Mouse (Mus musculus) forebrain, postnatal 0 days (tissue): ENCODE results near the gene Pla2r1. TPM values are rescaled to one million over a fixed set of nuclear protein-coding genes. Genes with fewer than 3 reads are reported as not detected.
A peak's percentile ranks its signal among the peaks of the same experiment; 100 is the strongest.

Experiments used
- ATAC-seq: fragments of 200-750 bp; cut with Nextera tagmentation; 2 replicates; pipeline ENCODE4 v1.8.0; 2017; ENCODE audit warnings: mild to moderate bottlenecking, moderate library complexity
- DNase-seq: peaks from one replicate; pipeline ENCODE4 v3.0.0-alpha.2; 2015
- H3K27ac ChIP-seq: fragments of 300-500 bp; sonication (generic); 2 replicates; pipeline ENCODE4 v1.5.1; 2014; ENCODE audit warnings: low read depth, mild to moderate bottlenecking, antibody characterized with exemption, low read length, moderate library complexity, mixed read lengths
- H3K27me3 ChIP-seq: fragments of 300-500 bp; sonication (generic); 2 replicates; pipeline ENCODE4 v1.6.1; 2014; ENCODE audit warnings: mild to moderate bottlenecking, low read length, mixed read lengths; ENCODE audit not compliant: insufficient read depth
- H3K36me3 ChIP-seq: fragments of 300-500 bp; sonication (generic); 2 replicates; pipeline ENCODE4 v1.6.1; 2014; ENCODE audit warnings: mild to moderate bottlenecking, moderate library complexity; ENCODE audit not compliant: insufficient read depth
- H3K4me1 ChIP-seq: fragments of 300-500 bp; sonication (generic); 2 replicates; pipeline ENCODE4 v1.6.1; 2014; ENCODE audit warnings: antibody characterized with exemption; ENCODE audit not compliant: insufficient read depth
- H3K4me2 ChIP-seq: fragments of 300-500 bp; sonication (generic); 2 replicates; pipeline ENCODE4 v1.6.1; 2014; ENCODE audit warnings: low read depth, mild to moderate bottlenecking, moderate library complexity
- H3K4me3 ChIP-seq: fragments of 300-500 bp; sonication (generic); 2 replicates; pipeline ENCODE4 v1.5.1; 2014; ENCODE audit warnings: low read depth, low read length, mixed read lengths
- H3K9ac ChIP-seq: fragments of 300-500 bp; sonication (generic); 2 replicates; pipeline ENCODE4 v1.6.1; 2014; ENCODE audit warnings: mild to moderate bottlenecking
- H3K9me3 ChIP-seq: fragments of 300-500 bp; sonication (generic); 2 replicates; pipeline ENCODE4 v1.6.1; 2016; ENCODE audit warnings: low read length
- CTCF ChIP-seq: sonication (generic); IDR thresholded peaks from 2 replicates; pipeline ENCODE4 v1.5.1; 2016; ENCODE audit warnings: antibody characterized with exemption, control low read depth, low read depth
- WGBS: fragments of 180-500 bp; shearing (Covaris S2); extraction: QIAGEN DNeasy Blood & Tissue Kit; methylation state at CpG from one replicate; pipeline ENCODE4 v1.1.7; 2014; 5-methylcytosine and 5-hydroxymethylcytosine counted together
- polyA plus RNA-seq: library from polyadenylated mRNA; unstranded; fragments of >200 nt; fragmentation: Nextera tagmentation; extraction: Ambion mirVana; gene quantifications from 2 replicates; pipeline ENCODE4 v1.2.1, GENCODE M21; 2015
- total RNA-seq: library from RNA; depleted of rRNA; stranded (reverse); fragments of >200 nt; gene quantifications from 2 replicates; pipeline ENCODE4 v1.2.3, GENCODE M21; 2014

Gene Pla2r1
- total and polyA plus RNA-seq, 2 experiments from 2014 or later: 0.21 to 0.81 TPM

DNA sequence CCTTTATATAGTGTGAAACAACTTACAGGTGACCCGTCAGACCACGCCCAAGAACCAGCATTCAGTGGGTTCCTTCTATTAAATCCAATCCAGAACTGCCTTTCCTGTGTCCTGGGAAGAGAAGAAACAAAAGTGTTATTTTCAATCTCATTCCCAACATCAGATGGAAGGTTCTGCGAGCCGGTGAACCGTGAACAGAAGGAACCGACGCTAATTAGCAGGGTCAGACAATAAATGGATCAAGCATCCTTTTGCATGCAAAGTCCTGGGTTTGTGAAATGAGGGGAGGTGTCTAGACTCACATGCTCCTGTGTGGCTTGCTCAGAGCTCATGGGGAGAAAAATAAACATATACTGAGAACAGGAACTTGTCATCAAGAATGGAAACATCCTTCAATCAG, 100.7 kb downstream of the Pla2r1 start:
- H3K27ac ChIP-seq: no peak overlapping the region
- no peak for TF ChIP-seq CTCF
- no peak overlapping the region for H3K4me2 ChIP-seq
- no peaks in the 10 kb centered on the region for H3K4me1 ChIP-seq
- ATAC-seq (no peak), DNase-seq (no peak)
- H3K9ac ChIP-seq: no peak overlapping the region
- H3K36me3 ChIP-seq: no peaks in the 10 kb centered on the region
- 46% methylated on average over 7 of the region's 7 CpGs for WGBS
- no peaks in the 10 kb centered on the region; the same call in 1 of the 2 replicates for H3K27me3 ChIP-seq
- no peaks in the 10 kb centered on the region for H3K9me3 ChIP-seq
- H3K4me3 ChIP-seq: no peak overlapping the region

DNA sequence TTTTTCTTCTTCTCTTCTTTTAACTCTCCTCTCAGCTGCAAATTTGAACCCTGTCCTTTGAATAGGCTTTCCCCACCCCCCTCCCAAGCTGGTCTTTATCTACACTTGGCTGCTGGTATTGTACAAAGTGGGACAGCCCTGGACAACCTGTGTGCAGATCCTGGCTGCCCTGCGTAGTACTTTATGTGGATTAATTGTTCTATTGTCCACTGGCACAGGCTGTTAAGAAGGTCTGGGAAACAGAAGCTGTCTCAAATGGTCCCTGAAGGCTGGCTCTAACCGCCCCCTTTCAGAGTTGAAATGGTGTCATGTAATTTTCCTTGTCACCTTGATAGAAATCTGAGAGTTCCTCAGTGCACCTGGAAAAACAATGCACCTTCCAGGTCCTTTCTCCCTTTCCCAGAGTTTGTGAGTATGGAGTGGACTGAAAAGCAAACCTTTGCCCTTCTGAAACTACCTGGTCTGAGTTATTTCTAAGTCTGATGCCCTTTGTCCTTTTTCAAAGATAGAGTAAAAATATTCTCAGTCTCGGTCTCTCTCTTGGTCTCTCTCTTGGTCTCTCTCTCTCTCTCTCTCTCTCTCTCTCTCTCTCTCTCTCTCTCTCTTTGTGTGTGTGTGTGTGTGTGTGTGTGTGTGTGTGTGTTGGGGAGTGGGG, 101.9 kb downstream of the Pla2r1 start:
- 37% methylated on average over 3 of the region's 3 CpGs for WGBS
- H3K27me3 ChIP-seq: no peaks in the 10 kb centered on the region; the same call in 1 of the 2 replicates
- DNase-seq (no peak), ATAC-seq (no peak)
- no peak overlapping the region for H3K4me3 ChIP-seq
- no peak overlapping the region for H3K27ac ChIP-seq
- H3K36me3 ChIP-seq: no peaks in the 10 kb centered on the region
- no peak for TF ChIP-seq CTCF
- H3K4me1 ChIP-seq: no peaks in the 10 kb centered on the region
- no peak overlapping the region for H3K9ac ChIP-seq
- H3K9me3 ChIP-seq: no peaks in the 10 kb centered on the region
- H3K4me2 ChIP-seq: no peak overlapping the region

- no peaks in the 10 kb centered on the region; the same call in 1 of the 2 replicates for H3K27me3 ChIP-seq
- ATAC-seq (peak; percentile 38; the same call in 1 of the 2 replicates), DNase-seq (peak; percentile 57)
- H3K9ac ChIP-seq: no peak overlapping the region
- no peak overlapping the region for H3K27ac ChIP-seq
- no peaks in the 10 kb centered on the region for H3K9me3 ChIP-seq
- H3K4me3 ChIP-seq: no peak overlapping the region
- no peak overlapping the region for H3K4me2 ChIP-seq
- H3K36me3 ChIP-seq: no peaks in the 10 kb centered on the region
- no peaks in the 10 kb centered on the region for H3K4me1 ChIP-seq
- no peak for TF ChIP-seq CTCF
- WGBS: 45% methylated on average over 6 of the region's 6 CpGs
These were observed 103.4 kb downstream of the Pla2r1 start for GRCm38 (mm10) chr2:60449732-60450131.

DNA sequence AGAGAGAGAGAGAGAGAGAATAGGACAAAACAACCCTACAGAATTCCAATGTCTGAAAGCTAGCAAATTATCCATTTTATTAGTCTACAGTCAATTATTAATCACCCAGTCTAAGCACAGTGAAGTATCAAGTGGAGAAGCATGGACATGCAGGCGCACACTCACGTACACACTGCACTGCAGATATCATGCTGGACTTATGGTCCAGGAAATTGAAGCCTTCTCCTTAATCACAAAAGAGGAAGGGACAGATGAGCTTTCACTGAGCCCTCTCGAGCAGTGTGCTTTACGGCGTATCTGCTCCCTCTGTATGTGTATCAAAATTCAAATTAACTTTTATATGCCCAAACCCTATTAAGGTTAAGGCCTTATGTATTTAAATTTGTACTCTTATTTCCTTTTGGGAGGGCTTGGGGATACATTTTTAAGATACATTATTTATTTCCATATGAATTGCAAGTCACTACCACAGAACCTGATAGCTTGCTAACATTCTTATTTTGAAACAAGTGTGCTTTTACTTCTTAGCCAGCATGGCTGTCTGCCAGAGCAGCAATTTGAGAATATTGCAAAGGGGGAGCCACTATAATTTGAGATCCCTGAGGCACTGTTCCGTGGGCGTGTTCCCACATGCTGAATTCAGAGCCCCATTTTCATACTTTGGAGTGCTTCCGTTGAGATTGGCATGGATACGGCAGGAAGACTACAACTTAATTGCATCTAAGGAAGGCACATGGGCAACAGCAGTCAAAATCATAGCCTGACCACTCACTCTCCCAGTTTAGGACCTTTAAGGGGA, 108.2 kb downstream of the Pla2r1 start:
- DNase-seq (peak; percentile 56), ATAC-seq (peak; percentile 40; the same call in 1 of the 2 replicates)
- no peak overlapping the region for H3K4me2 ChIP-seq
- no peak overlapping the region for H3K4me3 ChIP-seq
- H3K4me1 ChIP-seq: no peaks in the 10 kb centered on the region
- no peaks in the 10 kb centered on the region for H3K9me3 ChIP-seq
- H3K36me3 ChIP-seq: no peaks in the 10 kb centered on the region
- H3K9ac ChIP-seq: no peak overlapping the region
- H3K27ac ChIP-seq: no peak overlapping the region
- no peak for TF ChIP-seq CTCF
- H3K27me3 ChIP-seq: no peaks in the 10 kb centered on the region
- WGBS: 54% methylated on average over 9 of the region's 9 CpGs

- Histone ChIP-seq H3K9me3 (no peaks in the 10 kb centered on the region), H3K4me1 (no peaks in the 10 kb centered on the region), H3K4me2 (no peak overlapping the region), H3K36me3 (no peaks in the 10 kb centered on the region), H3K27me3 (no peaks in the 10 kb centered on the region), H3K27ac (no peak overlapping the region), H3K4me3 (no peak overlapping the region), H3K9ac (no peak overlapping the region)
- DNase-seq (no peak), ATAC-seq (no peak)
- no peak for TF ChIP-seq CTCF
- WGBS: 96% methylated on average over 7 of the region's 7 CpGs
These were observed 109.8 kb downstream of the Pla2r1 start for GRCm38 (mm10) chr2:60443279-60443678.

DNA sequence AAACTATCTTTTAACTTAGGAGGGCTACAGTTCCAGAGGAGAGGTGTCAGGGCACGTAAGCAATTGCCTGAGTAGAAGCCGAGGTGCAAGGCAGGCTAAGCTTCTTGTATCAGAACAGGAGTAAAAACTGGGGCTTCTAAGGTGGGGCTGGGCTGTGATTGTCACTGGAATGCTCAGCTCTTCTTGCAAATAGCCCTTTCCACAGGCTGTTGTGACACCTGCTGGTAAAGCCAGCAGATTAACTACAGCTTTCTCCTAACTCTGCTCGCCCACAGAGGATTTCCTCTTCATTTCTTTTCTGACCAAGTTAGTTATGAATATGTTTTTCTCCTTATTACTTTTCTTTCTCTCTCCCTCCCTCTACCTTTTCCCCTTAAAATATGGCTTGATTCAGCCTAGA, 111.2 kb downstream of the Pla2r1 start:
- 21% methylated on average over 3 of the region's 3 CpGs for WGBS
- Histone ChIP-seq H3K36me3 (no peaks in the 10 kb centered on the region), H3K9me3 (no peaks in the 10 kb centered on the region), H3K4me2 (no peak overlapping the region), H3K27ac (no peak overlapping the region), H3K9ac (no peak overlapping the region), H3K4me1 (no peaks in the 10 kb centered on the region), H3K27me3 (no peaks in the 10 kb centered on the region), H3K4me3 (no peak overlapping the region)
- ATAC-seq (no peak), DNase-seq (peak; percentile 44)
- TF ChIP-seq CTCF: peak; percentile 53

DNA sequence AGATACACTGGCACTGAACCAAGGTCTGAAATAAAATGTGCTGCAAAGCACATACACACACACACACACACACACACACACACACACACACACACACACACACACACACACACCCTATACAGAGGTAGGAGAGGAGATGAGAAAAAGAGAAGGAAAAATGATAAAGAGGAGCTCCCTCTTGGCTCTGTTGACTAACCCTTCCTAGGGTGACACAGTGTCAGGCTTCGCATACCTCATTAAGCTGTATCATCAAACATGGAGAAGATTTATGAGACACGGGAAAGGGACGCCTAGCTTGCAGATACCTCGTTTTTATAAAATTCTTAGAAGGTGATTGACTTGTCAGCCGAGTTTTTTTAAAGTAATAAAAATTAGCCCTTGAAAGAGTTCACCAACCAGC, 116.3 kb downstream of the Pla2r1 start:
- Histone ChIP-seq H3K36me3 (no peaks in the 10 kb centered on the region), H3K4me2 (no peak overlapping the region), H3K9ac (no peak overlapping the region), H3K4me1 (no peaks in the 10 kb centered on the region), H3K4me3 (no peak overlapping the region), H3K9me3 (no peaks in the 10 kb centered on the region), H3K27me3 (no peaks in the 10 kb centered on the region), H3K27ac (no peak overlapping the region)
- no peak for TF ChIP-seq CTCF
- no peak for ATAC-seq
- 86% methylated on average over 5 of the region's 5 CpGs for WGBS
- no peak for DNase-seq
